Mouse (Mus musculus) embryonic fibroblast, embryonic 13.5 days (primary cell): Measurements from ENCODE around the gene Stx19. TPM values are rescaled to one million over a fixed set of nuclear protein-coding genes. Genes with fewer than 3 reads are reported as not detected.

Source experiments
- H3K27ac ChIP-seq: 2 replicates; pipeline ENCODE4 v1.5.1; 2012; ENCODE audit warnings: low read length, control low read depth, inconsistent platforms; ENCODE audit not compliant: insufficient read depth
- H3K4me1 ChIP-seq: 2 replicates; pipeline ENCODE4 v1.6.1; 2011; ENCODE audit warnings: low read length; ENCODE audit not compliant: control insufficient read depth, insufficient read depth
- H3K4me3 ChIP-seq: 2 replicates; pipeline ENCODE4 v1.5.1; 2011; ENCODE audit warnings: mild to moderate bottlenecking, control low read depth, low read length; ENCODE audit not compliant: insufficient read depth
- CTCF ChIP-seq: IDR thresholded peaks from 2 replicates; pipeline ENCODE4 v1.5.1; 2011; ENCODE audit warnings: mild to moderate bottlenecking, control low read depth, low read length, moderate library complexity, borderline replicate concordance; ENCODE audit not compliant: insufficient read depth
- POLR2A ChIP-seq: IDR thresholded peaks from 2 replicates; pipeline ENCODE4 v1.6.1; 2011; ENCODE audit warnings: low read depth, mild to moderate bottlenecking, control low read depth, low read length, moderate library complexity
- polyA plus RNA-seq: library from polyadenylated mRNA; stranded (reverse); fragments of >200 nt; gene quantifications from 2 replicates; pipeline ENCODE4 v1.2.4, GENCODE M21; 2011; ENCODE audit warnings: low read depth; ENCODE audit not compliant: missing spikeins, insufficient read length

Stx19 gene
- polyA plus RNA-seq = not detected in 2 replicates

- no peak for TF ChIP-seq CTCF
- no peak for TF ChIP-seq POLR2A
- Histone ChIP-seq H3K4me3 (no peak within 1 kb of the TSS), H3K4me1 (no peaks in the 10 kb centered on the region), H3K27ac (no peak within 1 kb of the TSS)
Observed at GRCm38 (mm10) chr16:62814491-62814890, at the start of gene Stx19. TSS of gene Stx19 (plus strand) at chr16:62814676.

GRCm38 (mm10) chr16:62773462-62773861, 41.0 kb upstream of the Stx19 start:
- no peak overlapping the region for H3K4me3 ChIP-seq
- H3K27ac ChIP-seq = no peak overlapping the region
- H3K4me1 ChIP-seq = no peaks in the 10 kb centered on the region
- TF ChIP-seq POLR2A = no peak
- no peak for TF ChIP-seq CTCF

GRCm38 (mm10) chr16:62776034-62776433, 38.4 kb upstream of the Stx19 start:
- Histone ChIP-seq H3K27ac (no peak overlapping the region), H3K4me3 (no peak overlapping the region), H3K4me1 (no peaks in the 10 kb centered on the region)
- no peak for TF ChIP-seq CTCF
- TF ChIP-seq POLR2A = no peak

- Histone ChIP-seq H3K4me3 (no peak overlapping the region), H3K27ac (no peak overlapping the region), H3K4me1 (no peaks in the 10 kb centered on the region)
- TF ChIP-seq CTCF (no peak), POLR2A (no peak)
Observed at GRCm38 (mm10) chr16:62778282-62778681, 36.2 kb upstream of the Stx19 start.

GRCm38 (mm10) chr16:62782229-62782628, 32.2 kb upstream of the Stx19 start:
- TF ChIP-seq POLR2A (no peak), CTCF (no peak)

GRCm38 (mm10) chr16:62786621-62787331, 27.7 kb upstream of the Stx19 start, which contains the start of gene Nsun3:
TSS of gene Nsun3 (minus strand) at chr16:62786818.
- TF ChIP-seq CTCF (no peak), POLR2A (peak; percentile 90)
- Histone ChIP-seq H3K4me3 (peak within 1 kb of the TSS; percentile 68), H3K4me1 (no peaks in the 10 kb centered on the region; the same call in 1 of the 2 replicates), H3K27ac (peak within 1 kb of the TSS; percentile 63)

More at GRCm38 (mm10) chr16:62782229-62782628, 32.2 kb upstream of the Stx19 start:
- Histone ChIP-seq H3K4me1 (no peaks in the 10 kb centered on the region; the same call in 1 of the 2 replicates), H3K4me3 (no peak overlapping the region), H3K27ac (no peak overlapping the region)

GRCm38 (mm10) chr16:62796608-62797007, 17.9 kb upstream of the Stx19 start:
- no peak for TF ChIP-seq CTCF
- no peak for TF ChIP-seq POLR2A
- no peak overlapping the region for H3K27ac ChIP-seq
- H3K4me1 ChIP-seq = no peaks in the 10 kb centered on the region
- H3K4me3 ChIP-seq = no peak overlapping the region

- no peak for TF ChIP-seq CTCF
- no peak for TF ChIP-seq POLR2A
- no peak overlapping the region for H3K4me3 ChIP-seq
- no peaks in the 10 kb centered on the region for H3K4me1 ChIP-seq
- H3K27ac ChIP-seq = no peak overlapping the region
Observed at GRCm38 (mm10) chr16:62798808-62799207, 15.7 kb upstream of the Stx19 start.

GRCm38 (mm10) chr16:62799426-62799825, 15.1 kb upstream of the Stx19 start:
- no peak overlapping the region for H3K27ac ChIP-seq
- H3K4me1 ChIP-seq = no peaks in the 10 kb centered on the region
- TF ChIP-seq POLR2A (no peak), CTCF (no peak)
- H3K4me3 ChIP-seq = no peak overlapping the region

GRCm38 (mm10) chr16:62799839-62800238, 14.6 kb upstream of the Stx19 start:
- no peak overlapping the region for H3K4me3 ChIP-seq
- no peak overlapping the region for H3K27ac ChIP-seq
- TF ChIP-seq POLR2A (no peak), CTCF (no peak)
- H3K4me1 ChIP-seq = no peaks in the 10 kb centered on the region
